Mouse (Mus musculus) stomach, postnatal 0 days (tissue): ENCODE results near the gene Cys1. TPM values are rescaled to one million over a fixed set of nuclear protein-coding genes. Genes with fewer than 3 reads are reported as not detected.

ENCODE experiments used
- ATAC-seq: fragments of 200-750 bp; cut with Nextera tagmentation; 2 replicates; pipeline ENCODE4 v1.8.0; 2017; ENCODE audit not compliant: low FRiP score, low TSS enrichment
- DNase-seq: peaks from one replicate; pipeline ENCODE4 v3.0.0-alpha.2; 2016; ENCODE audit warnings: low spot score
- H3K27ac ChIP-seq: fragments of 300-500 bp; sonication (generic); replicated peaks from 2 replicates; pipeline ENCODE4 v1.5.1; 2014; ENCODE audit warnings: mild to moderate bottlenecking, control low read depth
- H3K27me3 ChIP-seq: fragments of 300-500 bp; sonication (generic); 2 replicates; pipeline ENCODE4 v1.6.1; 2014; ENCODE audit warnings: low read length; ENCODE audit not compliant: control insufficient read depth, insufficient read depth
- H3K36me3 ChIP-seq: fragments of 300-500 bp; sonication (generic); 2 replicates; pipeline ENCODE4 v1.6.1; 2014; ENCODE audit warnings: low read length, mixed read lengths; ENCODE audit not compliant: control insufficient read depth, insufficient read depth
- H3K4me1 ChIP-seq: fragments of 300-500 bp; sonication (generic); replicated peaks from 2 replicates; pipeline ENCODE4 v1.6.1; 2014; ENCODE audit warnings: antibody characterized with exemption; ENCODE audit not compliant: control insufficient read depth, insufficient read depth
- H3K4me2 ChIP-seq: fragments of 300-500 bp; sonication (generic); replicated peaks from 2 replicates; pipeline ENCODE4 v1.6.1; 2014; ENCODE audit warnings: low read depth, mild to moderate bottlenecking, control low read depth, moderate library complexity
- H3K4me3 ChIP-seq: fragments of 300-500 bp; sonication (generic); 2 replicates; pipeline ENCODE4 v1.5.1; 2014; ENCODE audit warnings: low read depth, low read length, control low read depth
- H3K9ac ChIP-seq: fragments of 300-500 bp; sonication (generic); 2 replicates; pipeline ENCODE4 v1.6.1; 2014; ENCODE audit warnings: mild to moderate bottlenecking, low read length, control low read depth, mixed read lengths
- H3K9me3 ChIP-seq: fragments of 300-500 bp; sonication (generic); 2 replicates; pipeline ENCODE4 v1.6.1; 2016; ENCODE audit warnings: low read length; ENCODE audit not compliant: control insufficient read depth
- CTCF ChIP-seq: IDR thresholded peaks from 2 replicates; pipeline ENCODE4 v1.5.1; 2016; ENCODE audit warnings: antibody characterized with exemption, low read depth, mild to moderate bottlenecking, moderate library complexity
- EP300 ChIP-seq: optimal IDR thresholded peaks from 2 replicates; pipeline ENCODE3; 2016; ENCODE audit warnings: antibody characterized with exemption
- WGBS: fragments of 180-500 bp; shearing (Covaris S2); extraction: QIAGEN DNeasy Blood & Tissue Kit; methylation state at CpG from one replicate; pipeline ENCODE4 v1.1.7; 2014; 5-methylcytosine and 5-hydroxymethylcytosine counted together
- polyA plus RNA-seq: library from polyadenylated mRNA; unstranded; fragments of >200 nt; fragmentation: Nextera tagmentation; extraction: Ambion mirVana; gene quantifications from 2 replicates; pipeline ENCODE4 v1.2.1, GENCODE M21; 2015

Gene Cys1
- polyA plus RNA-seq, 1 experiment from 2014 or later, result 1.4 TPM

DNA sequence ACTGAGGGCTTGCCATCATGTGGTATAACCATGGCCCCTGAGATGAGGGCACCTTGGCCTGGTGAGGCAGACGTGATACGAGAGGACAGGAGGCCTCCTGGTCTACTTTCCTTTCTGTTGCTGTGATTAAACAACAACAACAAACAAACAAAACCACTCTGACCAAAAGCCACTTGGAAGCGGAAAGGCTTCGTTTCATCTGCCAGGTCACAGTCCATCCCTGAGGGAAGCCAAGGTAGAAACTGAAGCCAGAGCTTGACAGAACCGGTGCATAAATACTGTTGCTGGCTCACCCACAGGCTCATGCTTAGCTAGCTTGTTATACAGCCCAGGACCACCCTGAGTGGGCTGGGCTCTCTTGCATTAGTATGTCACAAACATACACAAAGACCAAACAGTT is 55.2 kb downstream of the Cys1 start:
- DNase-seq (no peak), ATAC-seq (no peak)
- TF ChIP-seq CTCF (no peak), EP300 (no peak)
- H3K27me3 ChIP-seq, result no peaks in the 10 kb centered on the region
- no peak overlapping the region for H3K27ac ChIP-seq
- H3K4me1 ChIP-seq, result no peaks in the 10 kb centered on the region
- WGBS, result 78% methylated on average over 5 of the region's 5 CpGs
- H3K36me3 ChIP-seq, result no peaks in the 10 kb centered on the region
- H3K9me3 ChIP-seq, result no peaks in the 10 kb centered on the region
- no peak overlapping the region for H3K4me2 ChIP-seq
- H3K4me3 ChIP-seq, result no peak overlapping the region
- H3K9ac ChIP-seq, result no peak overlapping the region

DNA sequence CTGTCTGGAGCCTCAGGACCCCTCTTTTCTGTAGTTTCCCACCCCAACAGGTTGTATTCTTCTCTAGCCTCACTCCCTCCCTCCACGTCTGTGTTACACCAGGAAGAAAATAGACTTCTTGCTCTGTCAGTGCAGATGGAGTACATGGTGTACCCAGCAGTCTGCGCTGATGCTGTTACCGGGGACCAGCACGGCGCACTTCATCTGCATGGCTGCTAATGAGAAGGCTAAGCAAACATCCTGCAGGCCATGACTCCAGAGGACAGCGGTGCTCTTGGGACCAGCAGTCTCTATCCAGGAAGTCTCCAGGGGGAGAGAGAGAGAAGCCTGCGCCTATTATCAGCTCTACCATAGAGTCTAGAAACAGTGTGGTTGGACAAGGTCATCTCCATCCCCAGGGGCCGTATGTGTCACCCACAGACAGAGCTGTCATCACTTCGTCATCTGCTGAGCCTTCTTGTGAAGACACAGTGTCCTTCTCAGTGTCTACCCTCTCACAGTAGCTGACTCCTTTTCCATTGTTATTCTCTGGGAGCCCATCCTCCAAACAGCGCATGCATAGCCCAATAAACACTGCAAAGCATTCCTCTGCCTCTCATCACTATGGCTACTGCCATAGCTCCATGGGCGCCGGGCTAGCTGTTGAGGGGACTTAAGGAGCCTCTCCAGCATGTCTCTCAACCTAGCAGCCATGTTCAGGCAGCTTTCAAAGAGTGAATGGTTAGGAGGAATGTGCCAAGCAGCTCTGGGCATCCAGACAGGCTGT is 57.9 kb downstream of the Cys1 start:
- H3K27ac ChIP-seq, result no peak overlapping the region
- no peak overlapping the region for H3K4me2 ChIP-seq
- no peak overlapping the region for H3K9ac ChIP-seq
- H3K4me1 ChIP-seq, result no peaks in the 10 kb centered on the region
- no peaks in the 10 kb centered on the region for H3K36me3 ChIP-seq
- H3K9me3 ChIP-seq, result no peaks in the 10 kb centered on the region
- 78% methylated on average over 12 of the region's 12 CpGs for WGBS
- no peak for ATAC-seq
- no peak overlapping the region for H3K4me3 ChIP-seq
- H3K27me3 ChIP-seq, result no peaks in the 10 kb centered on the region
- TF ChIP-seq CTCF (no peak), EP300 (no peak)
- DNase-seq, result no peak

DNA sequence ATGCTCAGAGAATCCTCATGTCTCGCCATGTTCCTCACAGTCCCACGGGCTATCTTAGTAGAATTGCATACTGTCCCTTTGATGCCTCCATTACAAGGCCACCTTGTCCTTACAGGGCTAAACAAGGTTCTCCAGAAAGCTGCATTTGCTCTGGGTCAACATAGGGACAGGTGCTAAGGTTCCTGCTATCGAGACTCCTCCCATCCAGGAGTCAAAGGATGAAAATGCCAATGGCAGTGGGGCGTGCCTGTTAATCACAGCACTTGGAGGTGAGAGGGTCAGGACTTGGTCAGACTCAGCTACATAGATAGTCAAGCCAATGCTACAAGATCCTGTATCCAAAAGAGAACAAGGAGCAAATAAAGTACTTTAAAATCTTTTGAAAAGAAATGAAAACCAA is 62.2 kb downstream of the Cys1 start:
- H3K27me3 ChIP-seq, result no peaks in the 10 kb centered on the region
- TF ChIP-seq CTCF, result no peak
- no peak for TF ChIP-seq EP300
- WGBS, result 54% methylated on average over 4 of the region's 4 CpGs
- no peaks in the 10 kb centered on the region for H3K4me1 ChIP-seq
- ATAC-seq, result peak; percentile 80
- no peak overlapping the region for H3K4me2 ChIP-seq
- no peak overlapping the region for H3K4me3 ChIP-seq
- no peaks in the 10 kb centered on the region for H3K9me3 ChIP-seq
- H3K27ac ChIP-seq, result no peak overlapping the region
- H3K36me3 ChIP-seq, result no peaks in the 10 kb centered on the region
- peak; percentile 62 for DNase-seq
- no peak overlapping the region for H3K9ac ChIP-seq

Other genes starting within 250 kb of the Cys1 start
- gene Taf1b, start 183.5 kb downstream of the Cys1 start, polyA plus RNA-seq, result 12.0 and 12.8 TPM in 2 replicates
- gene Grhl1, start 109.5 kb downstream of the Cys1 start, polyA plus RNA-seq, result 28.6 and 28.9 TPM in 2 replicates
- 9.8 and 11.3 TPM in 2 replicates for gene Klf11, start 30.5 kb downstream of the Cys1 start, polyA plus RNA-seq
- gene Rrm2, start 26.4 kb upstream of the Cys1 start, polyA plus RNA-seq, result 38.0 and 41.2 TPM in 2 replicates
- gene Mboat2, start 149.1 kb upstream of the Cys1 start, polyA plus RNA-seq, result 91.8 and 96.2 TPM in 2 replicates